In genomic region chr2:19519768-19520167, GRCm38 (mm10) we compare ENCODE assay signal across 8 mouse cellular contexts. TPM values are rescaled to one million over a fixed set of nuclear protein-coding genes. Genes with fewer than 3 reads are reported as not detected.
DNase-seq lines count a peak whose midpoint lies in the region; ATAC-seq and TF ChIP-seq lines count a peak whose summit lies in the region.
"Had no signal": no experiment of that assay in that cellular context is flagged by ENCODE, and none has a peak within 500 bp of the region (broad histone marks: within the 10 kb centered on the region; RNA-seq: fewer than 3 reads in every experiment).

No protein-coding gene starts in this region.

- DNase-seq in G1E (ENCODE audit: low spot score): no peak
- DNase-seq in adrenal gland, adult 2 months: peak; percentile 44
- DNase-seq in embryo, embryonic 10.5 days (ENCODE audit: low spot score): peak; percentile 85
- peak; percentile 50 to 80 for DNase-seq in kidney, postnatal 25 days
- DNase-seq in lung, adult 2 months: peak; percentile 16
- peak; percentile 9 for DNase-seq in ovary, postnatal 36 days (ENCODE audit: low spot score)

- 0 out of 2 replicates have a peak, but pooled peaks have one; percentile 12 for TF ChIP-seq CTCF in G1E (IDR thresholded peaks at IDR 0.05; ENCODE audit: low read depth, low read length)
- TF ChIP-seq CTCF in lung, adult 2 months (IDR thresholded peaks at IDR 0.05; ENCODE audit: insufficient read depth, low read length): peak; percentile 65

- no peaks in the 10 kb centered on the region for H3K9me3 ChIP-seq in G1E (replicated peaks)
- H3K9me3 ChIP-seq: lung, embryonic 15.5 days had no signal

- H3K4me1 ChIP-seq in G1E (ENCODE audit: insufficient read depth, low read depth, low read length): no peaks in the 10 kb centered on the region
- H3K4me1 ChIP-seq in lung, adult 2 months (ENCODE audit: control insufficient read depth, insufficient read depth, low read length): no peaks in the 10 kb centered on the region
- H3K4me1 ChIP-seq: lung, embryonic 15.5 days had no signal

- no peak for TF ChIP-seq POLR2A in lung, adult 2 months (IDR thresholded peaks at IDR 0.05; ENCODE audit: borderline replicate concordance, extremely low read depth, low read depth, low read length)

- no peaks in the 10 kb centered on the region for H3K36me3 ChIP-seq in G1E (replicated peaks)
- H3K36me3 ChIP-seq: lung, embryonic 15.5 days had no signal

- WGBS in lung, adult 2 months: 5% methylated on average over 7 of the region's 7 CpGs

- H3K27me3 ChIP-seq in G1E (ENCODE audit: insufficient read depth, low read length): peaks cover 6% of the 10 kb centered on the region; the same call in 1 of the 2 replicates

- no peak for ATAC-seq in G1E (ENCODE audit: extremely low read depth, insufficient number of reproducible peaks, low FRiP score, poor library complexity, severe bottlenecking)
- peak; percentile 88 for ATAC-seq in granulocyte monocyte progenitor cell, adult 5-6 weeks (replicated peaks; ENCODE audit: poor library complexity, severe bottlenecking)

- H3K4me3 ChIP-seq in G1E (ENCODE audit: low read depth, low read length): no peak overlapping the region
- H3K4me3 ChIP-seq in lung, adult 2 months (replicated peaks; ENCODE audit: extremely low read depth, low read depth, low read length): no peak overlapping the region
- H3K4me3 ChIP-seq: lung, embryonic 15.5 days had no signal

RNA-seq across cellular contexts. Expression of gene 4921504E06Rik, which starts 33.9 kb away (rescaled TPM):
- not detected in 2 replicates for total RNA-seq in G1E (2014; fragmentation: Nextera tagmentation)
- 0.06 TPM in 1 of 2 replicates, not detected in the other for total RNA-seq in G1E (2017)
- polyA plus RNA-seq in G1E (2012): not detected in 2 replicates
- not detected for total RNA-seq in adrenal gland, adult 2 months (2021)
- polyA plus RNA-seq in adrenal gland, adult 2 months (2012; rRNA removed): not detected in 2 replicates
- not detected in 2 replicates for total RNA-seq in granulocyte monocyte progenitor cell, adult 5-6 weeks (2014; fragmentation: Nextera tagmentation)
- not detected in 2 replicates for total RNA-seq in granulocyte monocyte progenitor cell, adult 5-6 weeks (2017)
- not detected in 2 replicates for polyA plus RNA-seq in lung, adult 2 months (2012; rRNA removed)
- polyA plus RNA-seq: lung, embryonic 15.5 days had no signal
